Mouse (Mus musculus) limb, embryonic 12.5 days (tissue): ENCODE measurements around the gene Skil. TPM values are rescaled to one million over a fixed set of nuclear protein-coding genes. Genes with fewer than 3 reads are reported as not detected.
A peak's percentile ranks its signal among the peaks of the same experiment; 100 is the strongest.
"Not testable (repeated sequence)": the region's sequence is repeated elsewhere in the genome, so short reads cannot be mapped to it uniquely, and the experiment has no call there.

Experiments
- ATAC-seq: fragments of 200-750 bp; cut with Nextera tagmentation; 2 replicates; pipeline ENCODE4 v1.8.0; 2017; ENCODE audit warnings: low read depth, moderate TSS enrichment; ENCODE audit not compliant: insufficient number of reproducible peaks, insufficient read depth, low FRiP score, low TSS enrichment
- H3K27ac ChIP-seq: fragments of 300-500 bp; sonication (generic); 2 replicates; pipeline ENCODE4 v1.5.1; 2016; ENCODE audit warnings: mild to moderate bottlenecking, moderate library complexity
- H3K27me3 ChIP-seq: fragments of 300-500 bp; sonication (generic); 2 replicates; pipeline ENCODE4 v1.6.1; 2016; ENCODE audit warnings: mild to moderate bottlenecking, moderate library complexity
- H3K36me3 ChIP-seq: fragments of 300-500 bp; sonication (generic); 2 replicates; pipeline ENCODE4 v1.6.1; 2016; ENCODE audit warnings: mild to moderate bottlenecking, moderate library complexity
- H3K4me1 ChIP-seq: fragments of 300-500 bp; sonication (generic); replicated peaks from 2 replicates; pipeline ENCODE4 v1.6.1; 2016
- H3K4me2 ChIP-seq: fragments of 300-500 bp; sonication (generic); 2 replicates; pipeline ENCODE4 v1.6.1; 2016; ENCODE audit warnings: mild to moderate bottlenecking, moderate library complexity
- H3K4me3 ChIP-seq: fragments of 300-500 bp; sonication (generic); replicated peaks from 2 replicates; pipeline ENCODE4 v1.5.1; 2016; ENCODE audit warnings: mild to moderate bottlenecking
- H3K9ac ChIP-seq: fragments of 300-500 bp; sonication (generic); replicated peaks from 2 replicates; pipeline ENCODE4 v1.6.1; 2016; ENCODE audit warnings: mild to moderate bottlenecking, moderate library complexity
- H3K9me3 ChIP-seq: fragments of 300-500 bp; sonication (generic); 2 replicates; pipeline ENCODE4 v1.6.1; 2016; ENCODE audit warnings: mild to moderate bottlenecking, moderate library complexity
- WGBS: fragments of 180-500 bp; shearing (Covaris S2); methylation state at CpG from one replicate; pipeline ENCODE4 v1.1.7; 2016; 5-methylcytosine and 5-hydroxymethylcytosine counted together
- polyA plus RNA-seq: library from polyadenylated mRNA; unstranded; fragments of >200 nt; fragmentation: Nextera tagmentation; extraction: Ambion mirVana; gene quantifications from 2 replicates; pipeline ENCODE4 v1.2.1, GENCODE M21; 2016

Skil gene
- polyA plus RNA-seq, 1 experiment from 2014 or later = 36.2 TPM

DNA sequence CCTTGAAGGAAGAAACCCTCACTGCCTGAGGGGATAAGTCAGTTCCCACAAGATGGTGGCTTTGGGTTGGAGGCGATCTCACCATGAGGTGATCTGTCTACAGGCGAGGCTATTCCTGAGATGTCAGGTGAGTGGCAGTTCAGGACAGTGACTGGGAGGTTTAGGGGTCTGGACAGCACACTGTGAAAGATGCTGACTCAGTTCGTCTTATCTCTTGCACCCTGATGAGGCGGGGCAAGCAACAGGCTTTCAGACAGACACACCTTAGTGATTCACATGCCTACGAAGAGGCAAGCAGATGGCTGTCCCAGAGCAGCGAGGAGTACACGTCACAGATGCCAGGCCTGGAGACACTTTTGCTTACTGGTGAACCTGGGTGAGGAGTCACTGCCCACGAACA lies 39.4 kb downstream of the Skil start:
- 87% methylated on average over 8 of the region's 8 CpGs for WGBS
- Histone ChIP-seq H3K9ac (no peak overlapping the region), H3K4me2 (no peak overlapping the region), H3K4me1 (no peaks in the 10 kb centered on the region), H3K27ac (no peak overlapping the region), H3K9me3 (no peaks in the 10 kb centered on the region), H3K36me3 (no peaks in the 10 kb centered on the region), H3K27me3 (no peaks in the 10 kb centered on the region), H3K4me3 (no peak overlapping the region)
- ATAC-seq = no peak

- H3K9me3 ChIP-seq = no peaks in the 10 kb centered on the region
- H3K4me3 ChIP-seq = no peak overlapping the region
- no peak for ATAC-seq
- no peaks in the 10 kb centered on the region for H3K27me3 ChIP-seq
- WGBS = 79% methylated on average over 7 of the region's 7 CpGs
- H3K4me1 ChIP-seq = no peaks in the 10 kb centered on the region
- H3K27ac ChIP-seq = no peak overlapping the region
- H3K4me2 ChIP-seq = no peak overlapping the region
- H3K9ac ChIP-seq = no peak overlapping the region
- no peaks in the 10 kb centered on the region for H3K36me3 ChIP-seq
Measured at GRCm38 (mm10) chr3:31134696-31135095, 39.8 kb downstream of the Skil start.

- 67% methylated on average over 4 of the region's 4 CpGs for WGBS
Measured at GRCm38 (mm10) chr3:31136591-31136990, 41.7 kb downstream of the Skil start.

GRCm38 (mm10) chr3:31138454-31139424 lies 43.9 kb downstream of the Skil start:
- Histone ChIP-seq H3K4me3 (no peak overlapping the region), H3K4me1 (no peaks in the 10 kb centered on the region), H3K27ac (no peak overlapping the region), H3K9me3 (no peaks in the 10 kb centered on the region), H3K9ac (no peak overlapping the region), H3K4me2 (no peak overlapping the region), H3K27me3 (no peaks in the 10 kb centered on the region), H3K36me3 (no peaks in the 10 kb centered on the region)
- 59% methylated on average over 13 of the region's 13 CpGs for WGBS
- no peak for ATAC-seq

More at GRCm38 (mm10) chr3:31136591-31136990, 41.7 kb downstream of the Skil start:
- ATAC-seq, H3K27ac ChIP-seq, H3K4me2 ChIP-seq, H3K4me3 ChIP-seq, H3K4me1 ChIP-seq, H3K9me3 ChIP-seq, H3K9ac ChIP-seq, H3K27me3 ChIP-seq, H3K36me3 ChIP-seq: not testable (repeated sequence)

GRCm38 (mm10) chr3:31141621-31142020 lies 46.8 kb downstream of the Skil start:
- Histone ChIP-seq H3K27ac (no peak overlapping the region), H3K4me3 (no peak overlapping the region), H3K9ac (no peak overlapping the region), H3K4me2 (no peak overlapping the region), H3K27me3 (no peaks in the 10 kb centered on the region), H3K4me1 (no peaks in the 10 kb centered on the region), H3K36me3 (no peaks in the 10 kb centered on the region), H3K9me3 (no peaks in the 10 kb centered on the region)
- no peak for ATAC-seq
- WGBS = 86% methylated on average over 4 of the region's 4 CpGs

DNA sequence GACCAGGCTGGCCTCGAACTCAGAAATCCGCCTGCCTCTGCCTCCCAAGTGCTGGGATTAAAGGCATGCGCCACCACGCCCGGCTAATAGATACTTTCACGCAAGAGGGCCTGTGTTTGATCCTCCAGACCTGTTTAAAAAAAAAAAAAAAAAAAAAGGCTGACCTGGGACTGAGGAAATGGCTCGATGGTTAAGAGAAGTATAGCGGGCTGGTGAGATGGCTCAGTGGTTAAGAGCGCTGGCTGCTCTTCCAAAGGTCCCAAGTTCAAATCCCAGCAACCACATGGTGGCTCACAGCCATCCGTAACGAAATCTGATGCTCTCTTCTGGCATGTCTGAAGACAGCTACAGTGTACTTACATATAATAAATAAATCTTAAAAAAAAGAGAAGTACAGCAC lies 50.4 kb downstream of the Skil start:
- H3K4me3 ChIP-seq, H3K4me2 ChIP-seq, H3K9ac ChIP-seq, H3K27ac ChIP-seq, H3K4me1 ChIP-seq, H3K9me3 ChIP-seq, H3K36me3 ChIP-seq, ATAC-seq: not testable (repeated sequence)
- peaks cover 23% of the 10 kb centered on the region for H3K27me3 ChIP-seq
- 89% methylated on average over 11 of the region's 11 CpGs for WGBS

GRCm38 (mm10) chr3:31145641-31146290 lies 50.9 kb downstream of the Skil start:
- H3K9ac ChIP-seq = no peak overlapping the region
- H3K9me3 ChIP-seq = no peaks in the 10 kb centered on the region
- H3K36me3 ChIP-seq = no peaks in the 10 kb centered on the region
- H3K27me3 ChIP-seq = peaks cover 29% of the 10 kb centered on the region
- WGBS = 14% methylated on average over 14 of the region's 14 CpGs
- no peak overlapping the region for H3K27ac ChIP-seq
- ATAC-seq = peak; percentile 53; the same call in 1 of the 2 replicates
- peaks cover 7% of the 10 kb centered on the region for H3K4me1 ChIP-seq
- peak overlapping the region; percentile 36; the same call in 1 of the 2 replicates for H3K4me2 ChIP-seq
- no peak overlapping the region for H3K4me3 ChIP-seq

DNA sequence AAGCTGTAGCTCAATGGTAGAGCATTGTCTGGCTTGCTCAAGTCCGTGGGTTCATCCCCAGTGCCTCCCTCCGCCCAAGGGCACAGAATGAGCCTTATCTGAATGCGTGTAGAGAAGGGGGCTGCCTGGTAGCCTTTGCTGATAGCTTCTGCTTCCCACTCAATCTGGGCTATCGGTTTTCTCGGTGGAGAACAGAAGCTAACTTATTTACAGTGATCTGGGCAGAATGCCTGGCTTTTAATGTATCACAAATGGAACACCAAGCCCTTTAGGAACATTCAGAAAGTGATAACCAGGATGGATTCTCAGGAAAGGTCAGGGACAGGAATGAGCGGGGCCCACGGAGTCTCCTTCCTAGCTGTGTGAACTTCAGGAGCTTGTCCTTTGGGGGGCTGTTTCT lies 53.7 kb downstream of the Skil start:
- Histone ChIP-seq H3K36me3 (no peaks in the 10 kb centered on the region), H3K9me3 (no peaks in the 10 kb centered on the region), H3K4me2 (no peak overlapping the region), H3K9ac (no peak overlapping the region), H3K4me3 (no peak overlapping the region), H3K27ac (no peak overlapping the region), H3K4me1 (peaks cover 7% of the 10 kb centered on the region), H3K27me3 (peaks cover 34% of the 10 kb centered on the region)
- ATAC-seq = no peak
- WGBS = 78% methylated on average over 7 of the region's 7 CpGs

GRCm38 (mm10) chr3:31149706-31150105 lies 54.8 kb downstream of the Skil start, which contains the start of gene Cldn11:
Gene Cldn11, plus strand, starts transcription at chr3:31149920.
- under 1% methylated on average over 33 of the region's 33 CpGs for WGBS
- 0 out of 2 replicates have a peak within 1 kb of the TSS, but pooled peaks have one; percentile 34 for H3K9ac ChIP-seq
- H3K27ac ChIP-seq = no peak within 1 kb of the TSS
- H3K4me1 ChIP-seq = peaks cover 7% of the 10 kb centered on the region
- ATAC-seq = peak; percentile 68
- H3K9me3 ChIP-seq = no peaks in the 10 kb centered on the region
- peak within 1 kb of the TSS; percentile 40 for H3K4me3 ChIP-seq
- peaks cover 34% of the 10 kb centered on the region for H3K27me3 ChIP-seq
- no peaks in the 10 kb centered on the region for H3K36me3 ChIP-seq
- H3K4me2 ChIP-seq = peak within 1 kb of the TSS; percentile 74

- WGBS = 60% methylated on average over 6 of the region's 6 CpGs
- Histone ChIP-seq H3K4me3 (no peak overlapping the region), H3K4me2 (no peak overlapping the region), H3K9ac (no peak overlapping the region), H3K27me3 (peaks cover 34% of the 10 kb centered on the region), H3K9me3 (no peaks in the 10 kb centered on the region), H3K27ac (no peak overlapping the region), H3K4me1 (peaks cover 15% of the 10 kb centered on the region), H3K36me3 (no peaks in the 10 kb centered on the region)
- no peak for ATAC-seq
Measured at GRCm38 (mm10) chr3:31152108-31152507, 57.2 kb downstream of the Skil start.

DNA sequence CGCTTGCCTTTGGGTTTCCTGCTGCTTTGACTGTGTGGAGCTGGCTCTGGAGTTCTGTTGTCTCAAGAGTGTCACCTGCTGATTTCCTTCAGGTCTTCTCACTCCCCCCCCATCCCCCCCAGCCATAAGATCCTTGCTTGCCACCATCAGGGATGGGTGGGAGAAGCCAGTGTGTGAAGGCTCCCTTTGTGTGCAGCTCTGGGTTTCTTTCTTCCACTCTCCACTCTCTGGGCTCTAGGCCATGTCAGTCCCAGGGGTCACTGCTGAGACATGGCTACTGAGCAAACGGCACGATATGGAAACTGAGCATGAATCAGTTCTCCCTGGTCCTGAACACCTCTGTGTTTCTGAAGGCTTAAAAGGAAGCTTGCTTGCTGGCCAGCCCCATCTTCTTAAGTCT lies 61.3 kb downstream of the Skil start:
- no peaks in the 10 kb centered on the region for H3K9me3 ChIP-seq
- no peak overlapping the region for H3K4me2 ChIP-seq
- no peaks in the 10 kb centered on the region for H3K36me3 ChIP-seq
- ATAC-seq = no peak
- no peak overlapping the region for H3K9ac ChIP-seq
- H3K27ac ChIP-seq = no peak overlapping the region
- no peak overlapping the region for H3K4me3 ChIP-seq
- H3K4me1 ChIP-seq = peaks cover 9% of the 10 kb centered on the region
- peaks cover 2% of the 10 kb centered on the region; the same call in 1 of the 2 replicates for H3K27me3 ChIP-seq
- 45% methylated on average over 3 of the region's 3 CpGs for WGBS
